Mouse (Mus musculus) midbrain, embryonic 15.5 days (tissue): Measurements from ENCODE around the gene Usp12. TPM values are rescaled to one million over a fixed set of nuclear protein-coding genes. Genes with fewer than 3 reads are reported as not detected.
"Not testable (repeated sequence)": the region's sequence is repeated elsewhere in the genome, so short reads cannot be mapped to it uniquely, and the experiment has no call there.

Experiments
- ATAC-seq: fragments of 200-750 bp; cut with Nextera tagmentation; replicated peaks from 2 replicates; pipeline ENCODE4 v1.8.0; 2017; ENCODE audit warnings: moderate TSS enrichment
- H3K27ac ChIP-seq: fragments of 300-500 bp; sonication (generic); 2 replicates; pipeline ENCODE4 v1.5.1; 2015; ENCODE audit warnings: mild to moderate bottlenecking, inconsistent platforms
- H3K27me3 ChIP-seq: fragments of 300-500 bp; sonication (generic); replicated peaks from 2 replicates; pipeline ENCODE4 v1.6.1; 2015; ENCODE audit warnings: inconsistent platforms
- H3K36me3 ChIP-seq: fragments of 300-500 bp; sonication (generic); replicated peaks from 2 replicates; pipeline ENCODE4 v1.6.1; 2015; ENCODE audit warnings: inconsistent platforms
- H3K4me1 ChIP-seq: fragments of 300-500 bp; sonication (generic); 2 replicates; pipeline ENCODE4 v1.6.1; 2015; ENCODE audit warnings: inconsistent platforms
- H3K4me2 ChIP-seq: fragments of 300-500 bp; sonication (generic); 2 replicates; pipeline ENCODE4 v1.6.1; 2015; ENCODE audit warnings: inconsistent platforms, mild to moderate bottlenecking, moderate library complexity
- H3K4me3 ChIP-seq: fragments of 300-500 bp; sonication (generic); 2 replicates; pipeline ENCODE4 v1.5.1; 2015; ENCODE audit warnings: mild to moderate bottlenecking, inconsistent platforms
- H3K9ac ChIP-seq: fragments of 300-500 bp; sonication (generic); 2 replicates; pipeline ENCODE4 v1.6.1; 2015; ENCODE audit warnings: mild to moderate bottlenecking, inconsistent platforms
- H3K9me3 ChIP-seq: fragments of 300-500 bp; sonication (generic); 2 replicates; pipeline ENCODE4 v1.6.1; 2016; ENCODE audit warnings: inconsistent platforms
- whole genome bisulfite sequencing: fragments of 180-500 bp; shearing (Covaris S2); methylation state at CpG from one replicate; pipeline ENCODE4 v1.1.7; 2015; ENCODE audit warnings: mixed read lengths; 5-methylcytosine and 5-hydroxymethylcytosine counted together
- polyA plus RNA-seq: library from polyadenylated mRNA; unstranded; fragments of >200 nt; fragmentation: Nextera tagmentation; extraction: Ambion mirVana; gene quantifications from 2 replicates; pipeline ENCODE4 v1.2.1, GENCODE M21; 2015

Usp12 gene
- polyA plus RNA-seq, 1 experiment from 2014 or later, result 16.4 TPM

DNA sequence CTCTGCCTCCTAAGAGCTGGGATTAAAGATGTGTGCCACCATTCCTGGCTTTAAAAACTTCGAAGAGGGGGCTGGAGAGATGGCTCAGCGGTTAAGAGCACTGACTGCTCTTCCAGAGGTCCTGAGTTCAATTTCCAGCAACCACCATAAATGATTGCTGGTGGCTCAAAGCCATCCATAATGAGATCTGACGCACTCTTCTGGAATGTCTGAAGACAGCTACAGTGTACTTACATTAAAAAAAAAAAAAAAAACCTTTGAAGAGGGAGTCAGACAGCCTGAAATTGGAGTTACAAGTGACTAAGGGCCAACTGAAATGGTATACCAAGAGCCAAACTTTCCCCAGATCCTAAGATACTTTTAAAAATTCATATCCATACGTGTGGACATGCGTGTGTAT lies 29.0 kb downstream of the Usp12 start:
- no peak for ATAC-seq
- WGBS, result 94% methylated on average over 5 of the region's 5 CpGs
- H3K4me3 ChIP-seq, result no peak overlapping the region
- no peak overlapping the region for H3K4me2 ChIP-seq
- no peak overlapping the region for H3K27ac ChIP-seq
- H3K27me3 ChIP-seq, result no peaks in the 10 kb centered on the region
- H3K9me3 ChIP-seq, result no peaks in the 10 kb centered on the region
- H3K36me3 ChIP-seq, result peaks cover 13% of the 10 kb centered on the region; the same call in 1 of the 2 replicates
- no peaks in the 10 kb centered on the region for H3K4me1 ChIP-seq
- no peak overlapping the region for H3K9ac ChIP-seq

DNA sequence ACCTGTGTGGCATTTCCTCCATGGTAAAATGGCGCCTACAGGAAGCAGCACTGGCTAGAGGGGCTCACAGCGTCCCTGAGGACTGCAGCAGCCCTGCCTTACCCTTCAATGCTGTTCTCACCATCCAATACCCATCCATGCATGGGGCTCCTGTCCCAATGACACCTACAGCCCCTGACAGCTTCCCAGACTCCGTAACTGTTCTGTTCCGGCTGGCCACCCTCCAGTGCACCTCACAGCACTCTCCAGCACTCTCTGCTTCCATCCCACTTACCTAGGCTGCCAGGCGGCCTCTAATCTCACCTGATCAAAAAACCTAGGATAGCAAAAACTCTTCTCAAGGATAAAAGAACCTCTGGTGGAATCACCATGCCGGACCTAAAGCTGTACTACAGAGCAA lies 35.6 kb downstream of the Usp12 start:
- ATAC-seq, result no peak
- Histone ChIP-seq H3K4me1 (0 out of 2 replicates have a peak, but pooled peaks cover 5% of the 10 kb centered on the region), H3K4me3 (no peak overlapping the region), H3K4me2 (no peak overlapping the region), H3K9me3 (no peaks in the 10 kb centered on the region), H3K36me3 (peaks cover 14% of the 10 kb centered on the region), H3K27ac (no peak overlapping the region), H3K27me3 (no peaks in the 10 kb centered on the region), H3K9ac (no peak overlapping the region)
- WGBS, result 82% methylated on average over 6 of the region's 6 CpGs

GRCm38 (mm10) chr5:146757921-146758320 lies 36.9 kb downstream of the Usp12 start:
- Histone ChIP-seq H3K9ac (no peak overlapping the region), H3K27ac (no peak overlapping the region), H3K4me1 (0 out of 2 replicates have a peak, but pooled peaks cover 5% of the 10 kb centered on the region), H3K4me3 (no peak overlapping the region), H3K4me2 (no peak overlapping the region), H3K9me3 (no peaks in the 10 kb centered on the region), H3K27me3 (no peaks in the 10 kb centered on the region), H3K36me3 (peaks cover 24% of the 10 kb centered on the region)
- no peak for ATAC-seq
- 80% methylated on average over 6 of the region's 6 CpGs for WGBS

DNA sequence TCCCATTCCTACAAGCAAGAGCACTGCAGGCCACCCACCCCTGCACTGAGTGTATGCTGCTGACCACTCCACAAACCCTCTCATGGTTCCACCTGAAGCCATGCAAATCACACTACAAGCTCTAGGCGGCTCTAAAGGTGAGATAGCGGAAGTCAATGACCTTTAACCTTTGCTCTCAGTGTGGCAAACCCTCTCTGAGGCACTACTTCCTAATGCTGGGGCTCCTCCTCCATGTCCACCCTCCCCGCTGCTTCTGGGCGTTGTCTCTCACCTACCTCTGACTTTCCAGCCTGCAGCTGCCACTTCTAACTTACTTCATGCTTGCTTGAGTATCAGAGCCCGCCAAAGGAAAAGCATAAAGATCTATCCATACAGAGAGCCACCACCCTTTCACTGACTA lies 37.5 kb downstream of the Usp12 start:
- Histone ChIP-seq H3K4me3 (no peak overlapping the region), H3K27me3 (no peaks in the 10 kb centered on the region), H3K4me2 (no peak overlapping the region), H3K27ac (no peak overlapping the region), H3K4me1 (0 out of 2 replicates have a peak, but pooled peaks cover 5% of the 10 kb centered on the region), H3K9me3 (no peaks in the 10 kb centered on the region), H3K9ac (no peak overlapping the region), H3K36me3 (peaks cover 20% of the 10 kb centered on the region)
- ATAC-seq, result no peak
- WGBS, result 89% methylated on average over 5 of the region's 5 CpGs

DNA sequence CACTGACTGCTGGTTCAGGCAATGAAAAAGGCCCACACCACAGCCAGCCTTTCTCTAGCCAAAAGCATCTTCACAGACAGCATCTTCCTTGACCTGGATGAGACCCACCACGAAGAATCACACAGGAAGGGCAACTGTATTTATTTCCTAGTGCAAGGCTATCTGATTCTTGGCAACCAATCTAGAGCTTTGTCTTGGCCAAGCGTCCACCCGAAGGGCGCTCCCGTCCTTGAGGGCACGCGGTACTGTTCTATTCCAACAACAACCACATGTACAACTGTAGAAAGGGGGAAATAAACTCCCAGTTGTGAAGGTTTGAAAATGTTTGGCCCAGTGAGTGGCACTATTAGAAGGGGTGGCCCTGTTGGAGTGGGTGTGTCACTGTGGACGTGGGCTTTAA lies 41.6 kb downstream of the Usp12 start:
- Histone ChIP-seq H3K27me3 (no peaks in the 10 kb centered on the region), H3K9ac (no peak overlapping the region), H3K4me3 (no peak overlapping the region), H3K36me3 (peaks cover 28% of the 10 kb centered on the region), H3K27ac (no peak overlapping the region), H3K4me1 (0 out of 2 replicates have a peak, but pooled peaks cover 4% of the 10 kb centered on the region), H3K9me3 (no peaks in the 10 kb centered on the region), H3K4me2 (no peak overlapping the region)
- WGBS, result 97% methylated on average over 8 of the region's 8 CpGs
- ATAC-seq, result no peak

- Histone ChIP-seq H3K27me3 (no peaks in the 10 kb centered on the region), H3K9ac (no peak overlapping the region), H3K9me3 (no peaks in the 10 kb centered on the region), H3K36me3 (peaks cover 28% of the 10 kb centered on the region), H3K4me2 (no peak overlapping the region), H3K4me3 (no peak overlapping the region), H3K27ac (no peak overlapping the region), H3K4me1 (no peaks in the 10 kb centered on the region)
- WGBS, result 94% methylated on average over 7 of the region's 7 CpGs
- ATAC-seq, result no peak
Observed at GRCm38 (mm10) chr5:146750958-146751357, 43.8 kb downstream of the Usp12 start.

DNA sequence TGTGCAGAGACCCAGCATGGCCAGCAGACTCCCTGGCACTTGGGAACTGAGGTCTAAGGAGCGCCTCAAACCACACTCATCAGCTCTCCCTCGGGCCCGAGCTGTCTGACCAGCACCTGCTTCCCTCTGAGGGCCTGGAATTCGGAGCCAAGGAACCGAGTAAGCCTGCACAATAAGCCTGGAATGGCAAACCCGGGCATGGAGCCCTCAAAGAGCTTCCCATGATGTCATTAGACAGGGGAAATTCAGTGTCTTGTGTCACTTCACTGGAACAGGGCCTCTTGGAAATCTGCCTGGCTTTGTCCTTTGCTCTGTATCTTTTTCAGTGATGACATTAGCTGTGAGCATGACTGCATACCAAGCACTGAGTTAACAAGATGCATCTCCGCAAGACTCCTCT lies 44.5 kb downstream of the Usp12 start:
- H3K9ac ChIP-seq, result no peak overlapping the region
- H3K4me1 ChIP-seq, result no peaks in the 10 kb centered on the region
- no peak overlapping the region for H3K4me2 ChIP-seq
- WGBS, result 87% methylated on average over 7 of the region's 7 CpGs
- no peak for ATAC-seq
- H3K36me3 ChIP-seq, result peaks cover 28% of the 10 kb centered on the region
- H3K9me3 ChIP-seq, result no peaks in the 10 kb centered on the region
- no peak overlapping the region for H3K4me3 ChIP-seq
- H3K27ac ChIP-seq, result no peak overlapping the region
- no peaks in the 10 kb centered on the region for H3K27me3 ChIP-seq

DNA sequence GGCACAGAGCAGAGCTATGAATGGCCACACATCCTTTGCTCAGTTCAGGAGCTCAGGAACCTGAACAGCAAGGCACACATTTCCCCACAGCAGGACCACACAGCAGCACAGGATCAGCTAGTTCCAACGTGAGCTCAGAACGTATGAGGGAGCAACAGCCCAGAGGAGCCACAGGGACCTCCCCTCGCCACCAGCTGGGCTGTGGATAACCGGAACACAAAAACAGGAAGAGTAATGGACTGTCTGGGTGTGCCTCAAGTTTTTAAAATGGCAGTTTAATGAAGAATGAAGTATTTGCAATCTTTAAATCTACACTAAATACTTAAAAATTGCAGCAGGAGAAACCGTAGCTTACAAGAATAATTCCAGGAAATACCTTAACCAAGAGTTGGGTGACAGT lies 44.9 kb downstream of the Usp12 start:
- WGBS, result 86% methylated on average over 5 of the region's 5 CpGs
- H3K36me3 ChIP-seq, result peaks cover 28% of the 10 kb centered on the region

DNA sequence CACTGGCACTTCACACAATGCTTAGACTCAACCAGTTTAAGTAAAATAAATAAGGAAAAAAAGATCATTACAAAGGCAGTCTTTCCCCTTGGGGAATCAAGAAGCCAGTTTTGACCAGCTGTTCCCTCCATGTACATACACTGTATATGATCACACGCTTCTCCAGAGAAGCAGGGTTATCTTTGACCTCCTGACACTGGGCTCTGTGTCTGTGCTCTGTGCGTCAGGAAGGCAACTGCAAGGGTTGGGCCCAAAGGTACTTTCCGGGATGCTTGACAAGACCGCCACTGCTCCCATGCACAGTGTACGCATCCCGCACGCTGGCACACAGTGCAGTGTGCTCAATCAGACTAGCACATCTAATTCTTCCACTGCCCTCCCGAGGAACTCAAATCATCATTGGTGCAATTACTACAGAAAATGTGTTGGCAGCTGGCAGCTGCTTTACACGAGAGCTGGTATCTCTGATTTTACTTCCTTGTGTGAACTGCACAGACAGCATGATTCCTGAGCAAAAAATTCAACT lies 57.8 kb downstream of the Usp12 start:
- 69% methylated on average over 9 of the region's 9 CpGs for WGBS
- H3K9me3 ChIP-seq, result no peaks in the 10 kb centered on the region

More for the DNA sequence above, 44.9 kb downstream of the Usp12 start:
- Histone ChIP-seq H3K27ac (no peak overlapping the region), H3K4me1 (no peaks in the 10 kb centered on the region), H3K4me3 (no peak overlapping the region), H3K9me3 (no peaks in the 10 kb centered on the region), H3K4me2 (no peak overlapping the region), H3K27me3 (no peaks in the 10 kb centered on the region), H3K9ac (no peak overlapping the region)
- no peak for ATAC-seq

GRCm38 (mm10) chr5:146736348-146736747 lies 58.5 kb downstream of the Usp12 start:
- no peaks in the 10 kb centered on the region for H3K4me1 ChIP-seq
- H3K27ac ChIP-seq, result no peak overlapping the region
- no peak overlapping the region for H3K4me3 ChIP-seq
- H3K27me3 ChIP-seq, result no peaks in the 10 kb centered on the region
- 78% methylated on average over 18 of the region's 18 CpGs for WGBS
- peaks cover 28% of the 10 kb centered on the region for H3K36me3 ChIP-seq
- H3K9me3 ChIP-seq, result no peaks in the 10 kb centered on the region
- H3K4me2 ChIP-seq, result no peak overlapping the region
- ATAC-seq, result no peak
- no peak overlapping the region for H3K9ac ChIP-seq

More for the DNA sequence above, 57.8 kb downstream of the Usp12 start:
- Histone ChIP-seq H3K9ac (no peak overlapping the region), H3K4me2 (no peak overlapping the region), H3K4me1 (no peaks in the 10 kb centered on the region), H3K27me3 (no peaks in the 10 kb centered on the region), H3K27ac (no peak overlapping the region), H3K36me3 (peaks cover 28% of the 10 kb centered on the region), H3K4me3 (no peak overlapping the region)
- no peak for ATAC-seq

- not testable (repeated sequence) for ATAC-seq, H3K27ac ChIP-seq, H3K4me2 ChIP-seq, H3K9ac ChIP-seq, H3K4me3 ChIP-seq, H3K9me3 ChIP-seq, H3K4me1 ChIP-seq, H3K27me3 ChIP-seq
- H3K36me3 ChIP-seq, result peaks cover 25% of the 10 kb centered on the region
- WGBS, result 65% methylated on average over 1 of the region's 9 CpGs
Observed at GRCm38 (mm10) chr5:146735054-146735453, 59.8 kb downstream of the Usp12 start.

GRCm38 (mm10) chr5:146733888-146734640 lies 60.7 kb downstream of the Usp12 start:
- Histone ChIP-seq H3K36me3 (peaks cover 19% of the 10 kb centered on the region), H3K27ac (no peak overlapping the region), H3K4me2 (no peak overlapping the region), H3K9me3 (no peaks in the 10 kb centered on the region), H3K27me3 (no peaks in the 10 kb centered on the region), H3K4me3 (no peak overlapping the region), H3K9ac (no peak overlapping the region), H3K4me1 (no peaks in the 10 kb centered on the region)
- WGBS, result 77% methylated on average over 12 of the region's 12 CpGs
- no peak for ATAC-seq

- no peak for ATAC-seq
- H3K4me1 ChIP-seq, result no peaks in the 10 kb centered on the region
- H3K9me3 ChIP-seq, result no peaks in the 10 kb centered on the region
- H3K4me3 ChIP-seq, result no peak overlapping the region
- H3K4me2 ChIP-seq, result no peak overlapping the region
- no peak overlapping the region for H3K27ac ChIP-seq
- no peaks in the 10 kb centered on the region for H3K27me3 ChIP-seq
- no peak overlapping the region for H3K9ac ChIP-seq
- peaks cover 19% of the 10 kb centered on the region for H3K36me3 ChIP-seq
- WGBS, result 75% methylated on average over 7 of the region's 7 CpGs
Observed at GRCm38 (mm10) chr5:146733372-146733771, 61.4 kb downstream of the Usp12 start.
